Mouse (Mus musculus) ES-E14 (cell line): ENCODE data around the gene Hdhd5. TPM values are rescaled to one million over a fixed set of nuclear protein-coding genes. Genes with fewer than 3 reads are reported as not detected.

Experiments
- DNase-seq: peaks from one replicate; pipeline ENCODE4 v3.0.0-alpha.2; 2013; ENCODE audit warnings: low read depth, low spot score
- H3K27ac ChIP-seq: 2 replicates; pipeline ENCODE4 v1.5.1; 2012; ENCODE audit warnings: low read depth, mild to moderate bottlenecking, low read length, moderate library complexity, mixed read lengths; ENCODE audit not compliant: poor library complexity, insufficient read depth, severe bottlenecking
- H3K36me3 ChIP-seq: 2 replicates; pipeline ENCODE4 v1.6.1; 2012; ENCODE audit warnings: mild to moderate bottlenecking, low read length, moderate library complexity, mixed read lengths; ENCODE audit not compliant: control insufficient read depth, poor library complexity, insufficient read depth, severe bottlenecking
- H3K4me1 ChIP-seq, 2 experiments: fragments of 150-350 bp in 1 of 2; sonication (generic) in 1 of 2; 2 replicates each; pipeline ENCODE4 v1.6.1; 2012; ENCODE audit warnings: low read length in 2 of 2, mild to moderate bottlenecking in 1 of 2, mixed read lengths in 1 of 2; ENCODE audit not compliant: control insufficient read depth in 2 of 2, insufficient read depth in 2 of 2, poor library complexity in 1 of 2
- H3K4me3 ChIP-seq, 2 experiments: fragments of 150-350 bp in 1 of 2; sonication (generic) in 1 of 2; 2 replicates each; pipeline ENCODE4 v1.5.1; 2012; ENCODE audit warnings: low read length in 2 of 2, low read depth in 1 of 2, mild to moderate bottlenecking in 1 of 2, mixed read lengths in 1 of 2; ENCODE audit not compliant: insufficient read depth in 1 of 2, poor library complexity in 1 of 2, severe bottlenecking in 1 of 2
- H3K9ac ChIP-seq: 2 replicates; pipeline ENCODE4 v1.6.1; 2012; ENCODE audit warnings: low read depth, mild to moderate bottlenecking, low read length, mixed read lengths; ENCODE audit not compliant: poor library complexity, insufficient read depth, severe bottlenecking
- H3K9me3 ChIP-seq: fragments of 150-350 bp; sonication (generic); 2 replicates; pipeline ENCODE4 v1.6.1; 2012; ENCODE audit warnings: low read depth, mild to moderate bottlenecking, low read length; ENCODE audit not compliant: control insufficient read depth, insufficient read depth
- CHD2 ChIP-seq: IDR thresholded peaks from 2 replicates; pipeline ENCODE4 v1.6.1; 2014; ENCODE audit warnings: mild to moderate bottlenecking, low read depth, low read length, inconsistent platforms
- HCFC1 ChIP-seq: IDR thresholded peaks from 2 replicates; pipeline ENCODE4 v1.6.1; 2012; ENCODE audit warnings: low read length, inconsistent platforms, borderline replicate concordance; ENCODE audit not compliant: insufficient read depth
- MAFK ChIP-seq: IDR thresholded peaks from 2 replicates; pipeline ENCODE4 v1.6.1; 2014; ENCODE audit warnings: mild to moderate bottlenecking, low read depth, low read length, inconsistent platforms; ENCODE audit not compliant: insufficient read depth
- ZC3H11A ChIP-seq: IDR thresholded peaks from 2 replicates; pipeline ENCODE4 v1.6.1; 2012; ENCODE audit warnings: low read depth, mild to moderate bottlenecking, inconsistent platforms, low read length, borderline replicate concordance
- ZNF384 ChIP-seq: IDR thresholded peaks from 2 replicates; pipeline ENCODE4 v1.6.1; 2012; ENCODE audit warnings: low read depth, low read length, inconsistent platforms
- in situ Hi-C, 2 experiments: fragments of 600-800 bp; cut with MboI; formaldehyde crosslinking; loops; one replicate each; pipeline ENCODE4 v1.15.1; 2025; ENCODE audit warnings: low sequenced_read_pairs in 2 of 2, inconsistent platforms in 1 of 2; ENCODE audit not compliant: unreplicated experiment in 2 of 2
- total RNA-seq: library from RNA; depleted of rRNA; stranded (reverse); fragments of 300-350 nt; gene quantifications from 2 replicates; pipeline ENCODE4 v1.2.3, GENCODE M21; 2012

The Hdhd5 gene
- total RNA-seq, 1 experiment = 27.4 TPM

DNA sequence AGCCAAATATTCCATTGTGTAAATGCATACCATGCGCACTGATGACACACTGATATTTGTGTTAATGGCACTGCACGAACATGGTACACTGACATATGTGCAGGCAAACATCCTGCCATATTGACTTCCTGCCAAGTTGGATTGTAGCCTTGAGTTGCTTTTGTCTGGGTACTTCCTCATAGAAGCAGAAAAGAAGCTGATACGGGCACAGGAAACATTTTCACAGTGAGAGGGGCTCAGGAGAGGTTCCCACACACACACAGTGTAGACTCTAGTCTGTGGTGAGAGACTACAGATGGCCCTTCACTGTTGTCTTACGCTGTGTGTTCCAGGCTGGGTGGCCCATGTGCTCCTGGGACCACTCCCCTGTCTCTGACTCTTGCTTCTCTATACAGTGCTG is 15.9 kb upstream of the Hdhd5 start:
- peaks cover 0 to 6% of the 10 kb centered on the region in 2 experiments; a peak in 2 of 4 replicates for H3K4me1 ChIP-seq
- no peak overlapping the region for H3K4me3 ChIP-seq
- H3K27ac ChIP-seq = no peak overlapping the region
- no peaks in the 10 kb centered on the region for H3K9me3 ChIP-seq
- H3K36me3 ChIP-seq = no peaks in the 10 kb centered on the region
- in situ Hi-C loops = no loop called here
- no peak for DNase-seq
- TF ChIP-seq MAFK = no peak
- no peak for TF ChIP-seq ZNF384
- TF ChIP-seq HCFC1 = no peak
- no peak overlapping the region for H3K9ac ChIP-seq

GRCm38 (mm10) chr6:120546292-120546691 is 15.2 kb upstream of the Hdhd5 start:
- no peak overlapping the region for H3K9ac ChIP-seq
- DNase-seq = no peak
- no peak overlapping the region for H3K27ac ChIP-seq
- no peak overlapping the region for H3K4me3 ChIP-seq
- in situ Hi-C loops = no loop called here
- peaks cover 0 to 6% of the 10 kb centered on the region in 2 experiments; a peak in 2 of 4 replicates for H3K4me1 ChIP-seq
- no peaks in the 10 kb centered on the region for H3K36me3 ChIP-seq
- TF ChIP-seq HCFC1 = no peak
- TF ChIP-seq MAFK = no peak
- TF ChIP-seq ZNF384 = no peak
- TF ChIP-seq CHD2 = no peak
- TF ChIP-seq ZC3H11A = no peak
- no peaks in the 10 kb centered on the region for H3K9me3 ChIP-seq

DNA sequence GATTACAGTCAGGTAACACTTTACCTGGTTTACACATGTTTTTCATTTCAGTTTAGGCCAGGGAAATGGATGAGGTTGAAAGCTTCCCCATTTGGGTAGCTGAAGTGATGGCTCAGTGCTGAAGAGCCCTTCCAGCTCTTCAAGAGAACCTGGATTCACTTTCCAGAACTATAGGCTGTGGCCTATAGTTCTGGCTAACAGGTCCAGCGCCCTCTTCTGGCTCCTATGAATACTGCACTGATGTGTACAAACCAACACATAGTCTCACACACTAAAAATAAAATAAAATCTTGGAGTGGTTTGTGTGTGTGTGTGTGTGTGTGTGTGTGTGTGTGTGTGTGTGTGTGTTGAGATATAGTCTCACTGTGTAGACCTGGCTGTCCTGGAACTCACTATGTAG is 10.9 kb upstream of the Hdhd5 start:
- no peaks in the 10 kb centered on the region for H3K36me3 ChIP-seq
- H3K9ac ChIP-seq = no peak overlapping the region
- H3K9me3 ChIP-seq = no peaks in the 10 kb centered on the region
- peak; percentile 51 for DNase-seq
- TF ChIP-seq HCFC1 (no peak), MAFK (no peak), ZC3H11A (no peak), ZNF384 (no peak), CHD2 (no peak)
- H3K4me3 ChIP-seq = no peak overlapping the region
- H3K4me1 ChIP-seq = peaks cover 0 to 4% of the 10 kb centered on the region in 2 experiments; a peak in 1 of 4 replicates
- H3K27ac ChIP-seq = no peak overlapping the region
- in situ Hi-C loops = no loop called here

GRCm38 (mm10) chr6:120541386-120541785 is 10.3 kb upstream of the Hdhd5 start:
- TF ChIP-seq MAFK (no peak), ZNF384 (no peak), ZC3H11A (no peak), CHD2 (no peak), HCFC1 (no peak)
- Histone ChIP-seq H3K27ac (peak overlapping the region; percentile 62; the same call in 1 of the 2 replicates), H3K4me3 (no peak overlapping the region), H3K9ac (no peak overlapping the region), H3K4me1 (peaks cover 0 to 4% of the 10 kb centered on the region in 2 experiments; a peak in 1 of 4 replicates), H3K9me3 (no peaks in the 10 kb centered on the region), H3K36me3 (no peaks in the 10 kb centered on the region)
- no peak for DNase-seq
- in situ Hi-C loops = no loop called here

GRCm38 (mm10) chr6:120539781-120540231 is 8.7 kb upstream of the Hdhd5 start:
- Histone ChIP-seq H3K4me1 (peaks cover 0 to 4% of the 10 kb centered on the region in 2 experiments; a peak in 1 of 4 replicates), H3K36me3 (no peaks in the 10 kb centered on the region), H3K27ac (0 out of 2 replicates have a peak overlapping the region, but pooled peaks have one; percentile 74), H3K9ac (no peak overlapping the region; the same call in 1 of the 2 replicates), H3K9me3 (no peaks in the 10 kb centered on the region), H3K4me3 (0 out of 4 replicates have a peak overlapping the region, but pooled peaks of 1 of the 2 experiments have one; percentile 60)
- DNase-seq = no peak
- TF ChIP-seq HCFC1 (no peak), ZC3H11A (no peak), CHD2 (no peak), ZNF384 (no peak), MAFK (no peak)
- in situ Hi-C loops = loop anchor here in 1 of 2 experiments (10.0 kb wide), 1 partner anchor 245 kb away; no protein-coding TSS in a partner anchor
